Mouse (Mus musculus) liver, adult 2 months (tissue): ENCODE data around the gene St6galnac3.

Source experiments
- CTCF ChIP-seq: fragments of 200-500 bp; IDR thresholded peaks from 2 replicates; pipeline ENCODE4 v1.5.1; 2011; ENCODE audit warnings: low read depth, low read length, control low read depth
- POLR2A ChIP-seq: fragments of 200-500 bp; IDR thresholded peaks from 2 replicates; pipeline ENCODE4 v1.6.1; 2011; ENCODE audit warnings: low read length, control low read depth; ENCODE audit not compliant: insufficient read depth; ENCODE audit errors: extremely low read depth

- TF ChIP-seq CTCF: no peak
- no peak for TF ChIP-seq POLR2A
These were observed 45.6 kb upstream of the St6galnac3 start for GRCm38 (mm10) chr3:153770573-153770972.
